Mouse (Mus musculus) testis, postnatal 10 days (tissue): ENCODE measurements around the gene Mief1.
A peak's percentile ranks its signal among the peaks of the same experiment; 100 is the strongest.

Experiments used
- DNase-seq: peaks from one replicate; pipeline ENCODE4 v3.0.0; 2021; ENCODE audit warnings: low spot score

The Mief1 gene

DNA sequence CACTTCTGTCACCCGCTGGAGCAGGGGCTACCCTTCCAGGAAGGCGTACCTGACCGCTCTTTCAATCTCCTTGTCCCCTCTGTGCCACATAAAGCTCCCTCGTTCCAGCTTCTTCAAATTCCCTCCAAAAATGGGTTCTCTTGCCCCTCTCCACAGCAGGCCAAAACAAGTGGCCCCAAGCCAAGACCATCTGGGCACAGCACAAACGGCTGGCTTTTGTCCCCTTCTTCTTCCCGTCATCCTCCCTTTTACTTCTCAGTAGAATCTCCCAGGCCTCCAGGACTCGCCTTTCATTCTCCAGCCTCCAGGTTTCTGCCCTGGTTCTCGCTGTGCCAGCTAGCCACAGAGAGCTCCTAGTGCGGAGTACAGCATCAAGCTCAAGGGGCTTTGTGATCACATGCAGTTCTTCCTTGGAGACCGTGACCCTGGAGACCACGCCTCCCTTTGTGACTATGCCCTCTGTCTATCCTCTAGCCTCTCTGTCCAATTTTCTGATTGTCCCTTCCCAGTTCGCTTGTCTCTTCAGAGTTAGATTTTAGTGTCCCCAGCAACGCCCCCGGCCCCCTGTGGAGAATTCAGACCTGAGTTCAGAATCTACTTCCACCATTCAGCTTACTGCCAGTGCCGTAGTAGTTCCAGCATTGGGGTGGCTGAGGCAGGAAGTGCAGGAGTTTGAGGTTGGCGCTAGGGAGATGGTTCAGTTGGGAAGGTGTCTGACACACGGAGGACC is 5.6 kb upstream of the Mief1 start:
- DNase-seq = no peak

DNA sequence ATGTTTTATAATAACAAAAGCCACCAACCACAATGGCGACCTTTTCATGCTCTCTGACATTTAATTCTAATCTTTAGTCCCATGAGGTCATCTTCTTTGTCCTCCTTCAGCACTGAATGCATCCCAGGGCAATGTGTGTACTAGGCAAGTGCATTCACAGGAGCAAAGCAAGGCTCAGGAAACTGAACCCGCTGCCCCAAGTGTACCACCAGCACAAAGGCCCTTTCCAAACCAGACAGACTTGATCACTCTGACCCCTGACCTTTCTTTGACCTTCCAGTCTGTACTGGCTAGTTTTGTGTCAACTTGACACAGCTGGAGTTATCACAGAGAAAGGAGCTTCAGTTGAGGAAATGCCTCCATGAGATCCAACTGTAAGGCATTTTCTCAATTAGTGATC is 1.5 kb upstream of the Mief1 start:
- no peak for DNase-seq

- DNase-seq = no peak
These were observed 765 bp upstream of the Mief1 start for GRCm38 (mm10) chr15:80233053-80233452.

- DNase-seq = no peak
These were observed 1.7 kb downstream of the Mief1 start, which contains the start of gene AC140267.1 for GRCm38 (mm10) chr15:80235535-80235934. Gene AC140267.1 (plus strand): TSS chr15:80235835.

DNA sequence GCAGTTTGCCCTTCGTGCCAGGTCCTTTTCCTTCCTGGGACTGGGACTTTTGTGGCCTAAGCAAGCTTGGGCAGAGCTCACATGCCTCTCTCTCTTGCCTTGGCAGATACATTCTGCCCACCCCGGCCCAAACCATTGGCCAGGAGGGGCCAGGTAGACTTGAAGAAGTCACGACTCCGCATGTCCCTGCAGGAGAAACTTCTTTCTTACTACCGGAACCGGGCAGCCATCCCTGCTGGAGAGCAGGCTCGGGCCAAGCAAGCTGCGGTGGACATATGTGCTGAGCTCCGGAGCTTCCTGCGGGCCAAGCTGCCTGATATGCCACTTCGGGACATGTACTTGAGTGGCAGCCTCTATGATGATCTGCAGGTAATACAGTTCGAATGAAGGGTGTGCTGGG is 14.3 kb downstream of the Mief1 start:
- DNase-seq = no peak

GRCm38 (mm10) chr15:80248596-80248995 is 14.8 kb downstream of the Mief1 start:
- DNase-seq = no peak

GRCm38 (mm10) chr15:80249672-80250071 is 15.9 kb downstream of the Mief1 start:
- DNase-seq = no peak

DNA sequence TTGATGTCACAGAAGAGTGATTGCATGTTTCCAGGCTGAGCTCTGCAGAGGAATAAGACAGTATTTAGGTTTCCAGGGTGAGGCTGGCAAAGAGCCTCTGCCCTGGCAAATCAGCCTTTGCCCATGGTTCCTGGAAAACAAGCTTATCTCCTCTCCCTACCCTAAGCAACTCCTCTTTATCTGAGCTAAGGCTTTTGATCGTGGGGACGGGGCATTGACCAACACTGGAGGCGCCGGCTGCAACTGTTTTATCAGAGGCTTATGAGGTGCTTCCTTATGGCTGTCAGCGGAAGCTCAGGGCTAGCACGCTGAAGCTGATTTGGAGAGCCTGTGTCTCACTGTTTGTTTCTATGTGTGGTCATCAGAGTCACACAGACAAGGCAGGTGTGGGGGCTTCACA is 16.8 kb downstream of the Mief1 start:
- no peak for DNase-seq

DNA sequence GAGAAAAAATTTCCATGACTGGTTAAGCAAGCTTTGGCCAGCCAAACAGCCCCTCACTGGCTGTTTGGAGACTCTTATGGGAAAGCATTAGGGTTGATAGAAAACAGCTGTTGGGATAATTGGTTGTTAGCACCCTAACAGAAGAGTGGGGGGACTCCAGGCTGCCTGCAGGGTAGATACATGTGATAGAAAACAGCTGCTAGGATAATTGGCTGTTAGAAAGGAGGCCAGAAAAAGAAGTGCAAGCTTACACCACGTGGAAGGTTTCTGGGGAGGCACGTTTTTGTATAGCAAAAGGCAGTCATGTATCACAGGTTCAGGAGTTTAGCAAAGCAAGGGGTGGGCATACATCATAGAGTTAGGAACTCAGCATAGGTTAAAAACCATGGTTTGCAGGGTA is 19.7 kb downstream of the Mief1 start:
- DNase-seq = no peak

- peak; percentile 74 for DNase-seq
These were observed 20.4 kb downstream of the Mief1 start for GRCm38 (mm10) chr15:80254207-80254606.

- peak; percentile 94 for DNase-seq
These were observed 21.2 kb downstream of the Mief1 start, which contains the start of gene Atf4 for GRCm38 (mm10) chr15:80254847-80255645. Gene Atf4 (plus strand): TSS chr15:80255184.

- peak; percentile 92 for DNase-seq
These were observed 21.9 kb downstream of the Mief1 start for GRCm38 (mm10) chr15:80255646-80256121.

GRCm38 (mm10) chr15:80256242-80256641 is 22.4 kb downstream of the Mief1 start:
- no peak for DNase-seq

- DNase-seq = no peak
These were observed 23.1 kb downstream of the Mief1 start for GRCm38 (mm10) chr15:80256656-80257601.

DNA sequence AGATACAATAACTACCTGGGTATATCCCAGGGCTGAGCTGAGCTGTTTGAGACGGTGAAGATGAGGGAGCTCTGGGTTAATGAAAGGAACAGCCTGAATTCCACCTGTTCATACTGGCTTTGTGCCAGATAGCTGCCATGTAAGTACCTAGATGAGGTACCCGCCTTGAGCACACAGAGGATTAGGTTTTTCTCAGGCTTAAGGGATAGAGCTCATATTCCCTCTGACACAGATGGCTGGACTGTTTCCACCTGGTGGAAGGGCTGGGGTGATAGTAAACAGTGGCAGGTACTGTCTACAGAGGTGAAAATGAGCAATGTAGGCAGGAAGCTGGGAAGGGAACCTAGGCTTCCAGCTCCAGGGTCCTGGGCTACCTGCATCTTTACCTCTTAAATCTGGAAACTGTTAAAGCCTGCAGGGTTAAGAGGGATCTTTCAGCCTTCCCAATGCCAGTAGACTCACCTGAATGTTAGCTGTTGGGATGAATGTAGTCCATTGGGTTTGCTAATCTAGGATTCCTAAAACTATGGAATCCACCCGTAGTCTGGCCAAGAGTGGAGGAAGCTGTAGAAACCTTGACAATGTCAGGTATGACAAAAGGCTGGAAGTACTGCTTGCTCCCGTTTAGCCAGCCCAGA is 23.9 kb downstream of the Mief1 start:
- no peak for DNase-seq

DNA sequence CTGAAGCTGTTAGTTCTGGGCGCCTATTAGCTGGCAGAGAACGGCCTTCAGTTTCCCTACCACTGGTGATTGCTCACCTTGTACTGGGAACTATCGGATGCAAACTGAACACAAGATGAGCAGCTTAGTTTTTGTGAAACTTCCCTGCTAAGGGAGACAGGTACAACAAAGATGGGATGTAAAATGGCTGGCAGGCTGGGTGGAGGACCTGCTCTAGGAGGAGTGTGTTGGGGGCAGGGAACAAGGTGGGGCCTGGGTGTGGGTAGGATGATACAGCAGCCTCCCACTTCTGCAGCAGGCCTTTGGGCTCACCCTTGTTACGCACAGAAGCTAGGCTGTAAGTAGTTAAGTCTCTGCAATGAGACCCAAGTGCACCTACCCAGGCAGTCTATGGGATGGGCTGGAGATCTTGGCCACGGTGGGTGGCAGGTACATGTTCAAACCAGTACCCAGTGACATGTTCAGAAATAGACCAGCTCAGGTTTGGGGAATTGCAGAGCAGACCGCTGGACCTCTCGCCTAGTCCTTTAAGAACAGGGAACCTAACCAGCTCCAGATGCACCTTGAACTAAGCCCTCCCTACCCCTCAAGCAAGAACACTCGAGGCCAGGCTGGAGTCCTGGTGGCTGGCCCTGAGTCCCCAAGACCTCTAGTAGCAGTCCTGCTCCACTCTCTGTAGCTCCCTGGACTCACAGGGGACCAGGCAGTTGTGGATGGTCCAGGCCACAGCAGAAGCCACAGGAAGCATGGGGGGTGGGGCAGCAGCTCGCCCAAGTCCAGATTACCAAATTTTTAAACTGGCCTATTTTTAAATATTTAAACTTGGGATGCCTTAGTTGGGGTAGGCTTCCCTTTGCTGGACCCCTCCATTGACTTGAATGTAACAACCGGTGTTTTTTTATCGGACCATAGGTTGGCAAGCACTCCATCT is 24.7 kb downstream of the Mief1 start:
- DNase-seq = no peak

DNA sequence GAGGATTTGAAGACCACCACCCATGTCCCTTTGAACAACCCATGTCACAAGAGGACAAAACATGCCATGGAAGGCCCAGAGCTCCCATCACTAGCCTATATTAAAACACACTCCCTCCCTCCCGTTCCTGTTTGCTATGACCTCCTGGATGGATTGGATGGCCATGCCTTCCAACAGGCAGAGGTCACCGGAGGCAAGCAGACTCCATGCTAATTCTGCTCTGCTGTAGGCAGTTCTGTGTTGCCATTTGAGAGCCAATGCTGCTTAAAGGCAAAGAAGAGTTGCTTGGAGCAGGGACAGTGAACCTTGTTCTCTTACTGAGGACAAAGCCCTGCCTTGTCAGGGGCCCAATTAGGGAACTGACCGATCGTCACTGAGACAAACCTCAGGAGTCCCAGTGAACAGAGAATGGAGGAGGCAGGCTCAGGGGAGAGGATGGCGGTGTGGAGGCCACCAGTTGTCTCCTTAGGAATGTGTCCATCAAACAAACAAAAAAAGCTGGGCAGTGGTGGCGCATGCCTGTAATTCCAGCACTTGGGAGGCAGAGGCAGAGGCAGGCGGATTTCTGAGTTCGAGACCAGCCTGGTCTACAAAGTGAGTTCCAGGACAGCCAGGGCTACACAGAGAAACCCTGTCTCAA is 25.7 kb downstream of the Mief1 start:
- no peak for DNase-seq

- DNase-seq = peak; percentile 94
These were observed 26.9 kb downstream of the Mief1 start for GRCm38 (mm10) chr15:80260677-80261076.

GRCm38 (mm10) chr15:80261100-80261499 is 27.3 kb downstream of the Mief1 start:
- DNase-seq = no peak
